Mouse (Mus musculus) B cell, adult (primary cell): ENCODE results near the gene 1110032F04Rik. TPM values are rescaled to one million over a fixed set of nuclear protein-coding genes. Genes with fewer than 3 reads are reported as not detected.

ENCODE experiments used
- total RNA-seq: library from RNA; stranded (reverse); gene quantifications from 4 replicates; pipeline ENCODE4 v1.2.4, GENCODE M21; 2023; ENCODE audit not compliant: inconsistent age

Gene 1110032F04Rik
- total RNA-seq: not detected in 4 replicates

DNA sequence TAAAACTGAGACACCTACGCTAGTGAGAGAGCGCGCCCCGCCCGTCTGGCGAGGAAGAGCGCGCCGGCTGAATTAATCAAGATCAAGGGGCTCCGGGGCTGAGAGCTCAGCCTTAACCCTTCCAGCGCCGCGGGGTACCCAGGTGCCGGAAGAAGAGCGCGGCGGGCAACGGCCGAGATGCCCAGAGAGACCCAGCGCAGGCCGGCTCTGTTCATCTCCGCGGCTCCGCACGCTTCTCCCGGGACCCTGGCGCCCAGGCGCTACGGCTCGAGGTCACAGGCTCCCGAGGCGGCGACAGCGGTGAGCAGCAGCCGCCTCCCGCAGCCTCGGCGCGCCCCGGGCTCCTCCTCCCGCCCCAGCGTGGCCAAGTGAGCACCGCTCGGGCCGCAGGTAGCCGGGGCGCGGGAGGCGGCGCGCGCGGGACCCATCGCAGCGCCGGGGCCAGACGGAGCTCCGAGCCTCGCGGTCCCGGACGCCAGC, at the start of gene 1110032F04Rik:
Gene 1110032F04Rik, plus strand, starts transcription at position 376 of the 480 bp plus-strand sequence.

Other genes with a start within 250 kb of the 1110032F04Rik start
- gene Il12a, start 178.9 kb upstream of the 1110032F04Rik start, total RNA-seq: 38.3 to 48.2 TPM (median 43.6 TPM) in 4 replicates
- gene Ift80, start 135.0 kb downstream of the 1110032F04Rik start, total RNA-seq: 10.9 to 13.9 TPM (median 12.6 TPM) in 4 replicates
- 94.1 to 108 TPM (median 102 TPM) in 4 replicates for gene Smc4, start 135.2 kb downstream of the 1110032F04Rik start, total RNA-seq
- gene Trim59, start 175.2 kb downstream of the 1110032F04Rik start, total RNA-seq: 56.3 to 65.5 TPM (median 57.1 TPM) in 4 replicates